16 mouse cellular contexts compared by ENCODE assay signal in the genomic region with DNA sequence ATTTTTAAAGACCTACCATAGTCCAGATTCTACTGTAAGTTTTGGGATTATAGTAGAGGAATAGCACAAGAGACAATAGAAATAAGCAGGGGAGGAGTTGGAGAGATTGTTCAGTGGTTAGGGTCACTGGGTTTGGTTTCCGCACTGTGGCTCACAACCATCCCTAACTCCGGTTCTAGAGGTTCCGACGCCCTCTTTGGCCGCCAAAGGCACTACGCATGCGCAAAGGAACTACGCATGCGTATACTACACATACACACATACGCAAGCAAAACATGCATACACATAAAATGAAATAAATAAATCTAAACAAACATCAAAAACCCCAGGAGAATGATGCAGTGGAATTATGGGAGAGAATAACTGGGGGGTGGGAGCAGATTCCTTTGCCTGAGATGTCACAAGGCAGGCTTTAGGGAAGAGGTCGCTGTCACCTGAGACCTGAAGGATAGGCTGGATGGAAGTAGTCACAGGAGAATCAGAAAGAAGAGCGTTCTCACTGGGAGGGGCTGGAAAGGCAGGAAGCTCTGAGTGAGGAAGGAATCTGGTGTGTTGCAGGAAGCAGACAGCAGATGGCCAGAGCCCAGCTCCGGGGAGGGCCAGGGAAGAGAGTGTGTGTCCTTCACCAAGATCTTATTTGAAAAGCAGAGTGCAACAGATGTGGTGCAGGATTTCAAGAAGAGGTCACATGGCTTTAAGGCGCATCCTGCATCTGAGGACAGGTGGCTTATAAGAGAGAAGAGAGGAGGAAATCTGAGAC. TPM values are rescaled to one million over a fixed set of nuclear protein-coding genes. Genes with fewer than 3 reads are reported as not detected.
DNase-seq lines count a peak whose midpoint lies in the region; ATAC-seq and TF ChIP-seq lines count a peak whose summit lies in the region.
"Had no signal": no experiment of that assay in that cellular context is flagged by ENCODE, and none has a peak within 500 bp of the region (broad histone marks: within the 10 kb centered on the region; RNA-seq: fewer than 3 reads in every experiment).

No protein-coding gene starts in this region.

- no peak overlapping the region for H3K4me3 ChIP-seq in gastrocnemius, adult 2 months
- H3K4me3 ChIP-seq in lung, embryonic 14.5 days (ENCODE audit: low read depth, low read length): no peak overlapping the region
- H3K4me3 ChIP-seq in lung, adult 2 months (replicated peaks; ENCODE audit: extremely low read depth, low read depth, low read length): no peak overlapping the region
- H3K4me3 ChIP-seq in heart, postnatal 0 days (ENCODE audit: low read depth, low read length): no peak overlapping the region
- H3K4me3 ChIP-seq: liver, embryonic 15.5 days; midbrain, embryonic 15.5 days had no signal

- H3K36me3 ChIP-seq in lung, embryonic 14.5 days (ENCODE audit: insufficient read depth): peaks cover 32% of the 10 kb centered on the region
- H3K36me3 ChIP-seq in heart, postnatal 0 days (replicated peaks; ENCODE audit: control insufficient read depth, insufficient read depth, low read length): peaks cover 90% of the 10 kb centered on the region
- H3K36me3 ChIP-seq: midbrain, embryonic 15.5 days had no signal

- ATAC-seq in lung, embryonic 14.5 days (ENCODE audit: insufficient read depth): 0 out of 2 replicates have a peak, but pooled peaks have one; percentile 15
- ATAC-seq in heart, postnatal 0 days (ENCODE audit: insufficient read depth, low read depth): peak; percentile 39
- ATAC-seq: activated CD4-positive, CD25-positive, alpha-beta regulatory T cell, adult 4 months; forebrain, postnatal 0 days; inflammation-experienced regulatory T-cells, adult 6 months; midbrain, embryonic 15.5 days had no signal

- H3K9me3 ChIP-seq in lung, embryonic 14.5 days (ENCODE audit: low read depth, low read length): no peaks in the 10 kb centered on the region
- no peaks in the 10 kb centered on the region for H3K9me3 ChIP-seq in heart, postnatal 0 days (replicated peaks; ENCODE audit: control insufficient read depth, low read length)
- H3K9me3 ChIP-seq: liver, embryonic 15.5 days; midbrain, embryonic 15.5 days had no signal

- H3K4me1 ChIP-seq in lung, embryonic 14.5 days (ENCODE audit: insufficient read depth): no peaks in the 10 kb centered on the region
- H3K4me1 ChIP-seq in lung, adult 2 months (ENCODE audit: control insufficient read depth, insufficient read depth, low read length): peaks cover 3% of the 10 kb centered on the region; the same call in 1 of the 2 replicates
- peaks cover 6% of the 10 kb centered on the region; the same call in 1 of the 2 replicates for H3K4me1 ChIP-seq in heart, postnatal 0 days (ENCODE audit: control insufficient read depth, insufficient read depth)
- H3K4me1 ChIP-seq: midbrain, embryonic 15.5 days had no signal

- H3K27me3 ChIP-seq in lung, embryonic 14.5 days (ENCODE audit: insufficient read depth, low read length): no peaks in the 10 kb centered on the region
- no peaks in the 10 kb centered on the region for H3K27me3 ChIP-seq in heart, postnatal 0 days (ENCODE audit: control insufficient read depth, insufficient read depth, low read length)
- H3K27me3 ChIP-seq: CH12.LX; liver, embryonic 15.5 days; midbrain, embryonic 15.5 days had no signal

- H3K27ac ChIP-seq in gastrocnemius, adult 2 months: peak overlapping the region; percentile 28; the same call in 1 of the 2 replicates
- no peak overlapping the region for H3K27ac ChIP-seq in lung, embryonic 14.5 days (ENCODE audit: low read depth)
- H3K27ac ChIP-seq in heart, postnatal 0 days (ENCODE audit: low read depth): peak overlapping the region; percentile 57
- H3K27ac ChIP-seq: liver, embryonic 15.5 days; midbrain, embryonic 15.5 days had no signal

- no peak for TF ChIP-seq POLR2A in lung, adult 2 months (IDR thresholded peaks at IDR 0.05; ENCODE audit: borderline replicate concordance, extremely low read depth, low read depth, low read length)

- DNase-seq in gastrocnemius, adult 2 months: no peak
- DNase-seq in gastrocnemius, adult 8-10 months (ENCODE audit: low spot score in 2 of 2): no peak
- peak; percentile 55 for DNase-seq in lung, embryonic 14.5 days
- DNase-seq in lung, adult 2 months: no peak
- no peak for DNase-seq in heart, postnatal 0 days (ENCODE audit: low spot score)
- DNase-seq in lung, postnatal 4 days: peak; percentile 48 to 60
- no peak for DNase-seq in embryo, embryonic 10.5 days (ENCODE audit: low spot score)
- no peak for DNase-seq in testis, postnatal 10 days (ENCODE audit: low spot score)
- DNase-seq: forebrain, postnatal 0 days; right cerebral cortex, postnatal 14 days; thymus, postnatal 4 days had no signal

- H3K9ac ChIP-seq in lung, embryonic 14.5 days: no peak overlapping the region
- H3K9ac ChIP-seq in heart, postnatal 0 days (replicated peaks; ENCODE audit: low read depth, low read length): no peak overlapping the region
- H3K9ac ChIP-seq: forebrain, postnatal 0 days; liver, embryonic 15.5 days; midbrain, embryonic 15.5 days had no signal

- intact Hi-C loops in gastrocnemius, adult 2 months (cut with DNase I): no loop called here

- no peak for TF ChIP-seq EP300 in heart, postnatal 0 days (IDR thresholded peaks at IDR 0.05; ENCODE audit: low read depth)

- no peak overlapping the region for H3K4me2 ChIP-seq in lung, embryonic 14.5 days
- H3K4me2 ChIP-seq in heart, postnatal 0 days (ENCODE audit: low read depth, low read length): no peak overlapping the region
- H3K4me2 ChIP-seq: liver, embryonic 15.5 days; midbrain, embryonic 15.5 days had no signal

- TF ChIP-seq CTCF in gastrocnemius, adult 2 months (IDR thresholded peaks at IDR 0.05): no peak
- TF ChIP-seq CTCF in lung, embryonic 14.5 days (IDR thresholded peaks at IDR 0.05; ENCODE audit: low read depth): no peak
- TF ChIP-seq CTCF in lung, adult 2 months (IDR thresholded peaks at IDR 0.05; ENCODE audit: insufficient read depth, low read length): no peak
- TF ChIP-seq CTCF in heart, postnatal 0 days (IDR thresholded peaks at IDR 0.05; ENCODE audit: low read depth): no peak; the same call in 1 of the 2 replicates

- WGBS in lung, embryonic 14.5 days: 77% methylated on average over 14 of the region's 14 CpGs
- WGBS in lung, adult 2 months: 76% methylated on average over 14 of the region's 14 CpGs
- WGBS in heart, postnatal 0 days: 82% methylated on average over 14 of the region's 14 CpGs

RNA-seq across cellular contexts. Expression of a gene that starts 19.0 kb away (rescaled TPM):
- 1 to 10 TPM; 7.0 to 8.7 TPM for total RNA-seq in gastrocnemius, adult 2 months (2021)
- total RNA-seq in gastrocnemius, adult 8-10 months (2022): 1 to 10 TPM; 5.1 to 6.1 (median 6.0) TPM
- polyA plus RNA-seq in lung, embryonic 14.5 days (2014; fragmentation: Nextera tagmentation; extraction: Ambion mirVana): 208 and 220 TPM in 2 replicates
- 33.6 and 47.2 TPM in 2 replicates for polyA plus RNA-seq in lung, adult 2 months (2012; rRNA removed)
- 16.6 and 17.9 TPM in 2 replicates for total RNA-seq in heart, postnatal 0 days (2014; rRNA removed; ENCODE audit: low replicate concordance)
- 57.1 and 57.5 TPM in 2 replicates for polyA plus RNA-seq in heart, postnatal 0 days (2015; fragmentation: Nextera tagmentation; extraction: Ambion mirVana)

RNA-seq across cellular contexts. Expression of a gene that starts 56.3 kb away (rescaled TPM):
- total RNA-seq in gastrocnemius, adult 2 months (2021): 10 to 100 TPM; 93.3 to 95.0 TPM
- total RNA-seq in gastrocnemius, adult 8-10 months (2022): 100 to 1,000 TPM in 3 of 4 experiments, 10 to 100 TPM in 1; 81.2 to 107 (median 103) TPM
- 22.9 and 25.2 TPM in 2 replicates for polyA plus RNA-seq in lung, embryonic 14.5 days (2014; fragmentation: Nextera tagmentation; extraction: Ambion mirVana)
- polyA plus RNA-seq in lung, adult 2 months (2012; rRNA removed): 33.9 and 40.9 TPM in 2 replicates
- 88.6 and 94.0 TPM in 2 replicates for total RNA-seq in heart, postnatal 0 days (2014; rRNA removed; ENCODE audit: low replicate concordance)
- polyA plus RNA-seq in heart, postnatal 0 days (2015; fragmentation: Nextera tagmentation; extraction: Ambion mirVana): 103 and 116 TPM in 2 replicates

Comparison
In these comparisons a context has a peak if more than half of its experiments do, and no peak if none do; other contexts are left out.
1. DNase-seq: peak in lung, embryonic 14.5 days (single experiment) and lung, postnatal 4 days (2 of 2); none in gastrocnemius, adult 2 months (single experiment), gastrocnemius, adult 8-10 months (0 of 2), lung, adult 2 months (single experiment), heart, postnatal 0 days (single experiment), embryo, embryonic 10.5 days (single experiment) and testis, postnatal 10 days (single experiment).